Mouse (Mus musculus): ENCODE measurements around the gene Uck1. TPM values are rescaled to one million over a fixed set of nuclear protein-coding genes. Genes with fewer than 3 reads are reported as not detected.

Gene Uck1
- total RNA-seq (2012; rRNA removed) (60.1 and 73.7 TPM in 2 replicates), polyA plus RNA-seq (2012; ENCODE audit: insufficient read depth in 1 of 2, insufficient read length in 2 of 2, low read depth in 1 of 2, low replicate concordance in 2 of 2, missing spikeins in 1 of 2) (10 to 100 TPM in 1 of 2 experiments, not detected in 1; 60.6 TPM)

- Histone ChIP-seq H3K36me3 (ENCODE audit: control insufficient read depth in 1 of 2, insufficient read depth in 2 of 2, low read length in 2 of 2) (peaks cover 2 to 4% of the 10 kb centered on the region in 2 experiments; a peak in 2 of 4 replicates), H3K9ac (ENCODE audit: control insufficient read depth, low read depth, low read length, poor library complexity, severe bottlenecking) (peak within 1 kb of the TSS; percentile 87), H3K4me3 (ENCODE audit: control insufficient read depth in 1 of 2, insufficient read depth in 1 of 2, low read depth in 2 of 2, low read length in 2 of 2) (peak within 1 kb of the TSS; percentile 81 to 95), H3K27ac (ENCODE audit: control insufficient read depth, low read depth, low read length) (peak within 1 kb of the TSS; percentile 51), H3K4me1 (ENCODE audit: control insufficient read depth in 1 of 2, insufficient read depth in 2 of 2, low read length in 2 of 2) (peaks cover 0 to 5% of the 10 kb centered on the region in 2 experiments; a peak in 1 of 4 replicates), H3K79me2 (ENCODE audit: control insufficient read depth, insufficient read depth, low read length, poor library complexity) (peaks cover 14% of the 10 kb centered on the region), H3K9me3 (replicated peaks; ENCODE audit: insufficient read depth, low read length) (no peaks in the 10 kb centered on the region), H3K27me3 (ENCODE audit: control insufficient read depth in 1 of 2, insufficient read depth in 2 of 2, low read length in 2 of 2) (no peaks in the 10 kb centered on the region)
- peak; percentile 97 for DNase-seq (ENCODE audit: low read depth, low spot score)
- no peak for TF ChIP-seq E2F4 (IDR thresholded peaks at IDR 0.05; ENCODE audit: borderline replicate concordance, low read depth, low read length)
- TF ChIP-seq ZKSCAN1 (IDR thresholded peaks at IDR 0.05; ENCODE audit: low read depth, low read length) = no peak
- TF ChIP-seq EP300 (IDR thresholded peaks at IDR 0.05; ENCODE audit: low read depth in 1 of 2, low read length in 2 of 2) = no peak
- TF ChIP-seq MAX (IDR thresholded peaks at IDR 0.05; ENCODE audit: low read length) = peak; percentile 47; the same call in 1 of the 2 replicates
- TF ChIP-seq ZMIZ1 (IDR thresholded peaks at IDR 0.05; ENCODE audit: low read depth, low read length) = peak; percentile 81
- TF ChIP-seq HCFC1 (IDR thresholded peaks at IDR 0.05; ENCODE audit: low read depth, low read length) = peak; percentile 81
- TF ChIP-seq MXI1 (IDR thresholded peaks at IDR 0.05; ENCODE audit: low read depth, low read length) = peak; percentile 79
- no peak for TF ChIP-seq MAZ (IDR thresholded peaks at IDR 0.05; ENCODE audit: low read depth, low read length)
- no peak for TF ChIP-seq JUND (IDR thresholded peaks at IDR 0.05; ENCODE audit: low read depth, low read length)
- no peak for TF ChIP-seq ZC3H11A (IDR thresholded peaks at IDR 0.05; ENCODE audit: low read depth, low read length)
- no peak for TF ChIP-seq TAL1 (IDR thresholded peaks at IDR 0.05; ENCODE audit: low read length)
- no peak for TF ChIP-seq GATA1 (IDR thresholded peaks at IDR 0.05; ENCODE audit: low read depth, low read length)
- TF ChIP-seq USF1 (IDR thresholded peaks at IDR 0.05; ENCODE audit: low read depth, low read length) = peak; percentile 41; the same call in 1 of the 2 replicates
- TF ChIP-seq KAT2A (conservative IDR thresholded peaks at IDR 0.05; ENCODE audit: low read depth, low read length) = peak; percentile 46; the same call in 1 of the 2 replicates
- TF ChIP-seq SIN3A (IDR thresholded peaks at IDR 0.05; ENCODE audit: low read length) = peak; percentile 62; the same call in 1 of the 2 replicates
- no peak for TF ChIP-seq RCOR1 (IDR thresholded peaks at IDR 0.05; ENCODE audit: low read depth, low read length)
- TF ChIP-seq MYC (IDR thresholded peaks at IDR 0.05; ENCODE audit: low read depth, low read length) = peak; percentile 73
- no peak for TF ChIP-seq UBTF (IDR thresholded peaks at IDR 0.05; ENCODE audit: borderline replicate concordance, insufficient read depth, low read depth, low read length)
- 0 out of 2 replicates have a peak, but pooled peaks have one; percentile 24 for TF ChIP-seq TCF12 (IDR thresholded peaks at IDR 0.05; ENCODE audit: low read depth, low read length)
- TF ChIP-seq ELF1 (IDR thresholded peaks at IDR 0.05; ENCODE audit: low read depth, low read length) = peak; percentile 74
- TF ChIP-seq CHD1 (IDR thresholded peaks at IDR 0.05; ENCODE audit: low read depth, low read length) = no peak
- peak; percentile 87 for TF ChIP-seq NELFE (IDR thresholded peaks at IDR 0.05; ENCODE audit: low read depth, low read length)
- peak; percentile 58; the same call in 1 of the 2 replicates for TF ChIP-seq TBP (IDR thresholded peaks at IDR 0.05; ENCODE audit: low read depth, low read length)
- no peak for TF ChIP-seq MYB (IDR thresholded peaks at IDR 0.05; ENCODE audit: low read depth, low read length)
- TF ChIP-seq POLR2AphosphoS5 (IDR thresholded peaks at IDR 0.05; ENCODE audit: borderline replicate concordance, low read depth, low read length) = no peak
- TF ChIP-seq SMC3 (IDR thresholded peaks at IDR 0.05; ENCODE audit: low read depth, low read length) = no peak
- TF ChIP-seq ETS1 (IDR thresholded peaks at IDR 0.05; ENCODE audit: low read depth, low read length) = no peak
- peak; percentile 77 for TF ChIP-seq NRF1 (IDR thresholded peaks at IDR 0.05; ENCODE audit: insufficient read depth, low read depth, low read length, poor library complexity, severe bottlenecking)
- no peak for TF ChIP-seq GABPA (IDR thresholded peaks at IDR 0.05; ENCODE audit: low read depth, low read length)
- no peak for TF ChIP-seq USF2 (IDR thresholded peaks at IDR 0.05; ENCODE audit: borderline replicate concordance in 1 of 2, insufficient read depth in 1 of 2, low read depth in 1 of 2, low read length in 2 of 2)
- TF ChIP-seq MAFK (IDR thresholded peaks at IDR 0.05; ENCODE audit: borderline replicate concordance, low read depth, low read length) = no peak
- TF ChIP-seq BHLHE40 (IDR thresholded peaks at IDR 0.05; ENCODE audit: borderline replicate concordance, low read depth, low read length) = no peak
- no peak for TF ChIP-seq CHD2 (IDR thresholded peaks at IDR 0.05; ENCODE audit: low read length)
- no peak for TF ChIP-seq MEF2A (IDR thresholded peaks at IDR 0.05; ENCODE audit: extremely low read depth, insufficient replicate concordance, low read depth, low read length, poor library complexity, severe bottlenecking)
Observed at GRCm38 (mm10) chr2:32259657-32260417, at the start of gene Uck1. Uck1 (minus strand) TSS chr2:32260159.
